Mouse (Mus musculus) lung, adult 18-20 months (tissue): ENCODE data around the gene Shb.

Source experiments
- DNase-seq, 2 experiments: peaks; one replicate each; pipeline ENCODE4 v3.0.0; 2022; ENCODE audit warnings: mixed read lengths in 2 of 2

Shb gene

DNA sequence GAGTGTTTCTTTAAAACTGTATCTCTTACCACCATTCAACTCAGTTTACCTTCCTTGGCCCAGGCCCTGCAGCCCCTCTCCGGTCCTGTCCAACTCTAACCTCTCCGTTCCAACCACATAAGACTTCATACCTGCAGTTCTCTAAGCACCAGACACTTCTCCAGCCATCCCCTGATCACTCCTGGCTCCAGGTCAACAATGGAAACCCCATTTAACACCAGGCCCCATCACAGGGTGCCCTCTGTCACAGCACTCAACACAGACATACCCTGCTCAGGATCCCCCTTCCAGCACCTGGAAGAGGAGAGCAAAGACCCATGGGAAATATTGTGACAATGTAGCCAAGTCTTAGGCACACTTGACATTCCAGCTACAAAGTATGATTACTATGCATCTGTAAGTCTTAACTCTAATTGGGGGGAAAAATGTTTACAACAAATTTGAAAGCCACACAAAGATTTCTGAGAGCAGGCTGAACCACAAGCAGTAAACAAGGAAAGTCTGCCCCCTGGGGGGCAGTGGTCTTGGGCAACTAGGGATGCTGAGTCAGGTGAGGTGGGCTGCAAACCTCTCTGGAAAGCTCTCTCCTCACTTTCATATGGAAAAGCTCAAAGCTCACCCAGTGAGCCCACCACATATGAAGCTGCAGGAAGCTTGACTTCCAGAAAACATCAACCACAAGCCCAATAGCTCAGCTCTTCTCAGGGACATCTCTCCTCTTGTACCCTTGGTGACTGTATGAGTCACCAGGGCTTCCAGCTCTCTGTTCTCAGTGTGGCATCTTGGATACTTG lies 4.5 kb downstream of the Shb start:
- DNase-seq = no peak

DNA sequence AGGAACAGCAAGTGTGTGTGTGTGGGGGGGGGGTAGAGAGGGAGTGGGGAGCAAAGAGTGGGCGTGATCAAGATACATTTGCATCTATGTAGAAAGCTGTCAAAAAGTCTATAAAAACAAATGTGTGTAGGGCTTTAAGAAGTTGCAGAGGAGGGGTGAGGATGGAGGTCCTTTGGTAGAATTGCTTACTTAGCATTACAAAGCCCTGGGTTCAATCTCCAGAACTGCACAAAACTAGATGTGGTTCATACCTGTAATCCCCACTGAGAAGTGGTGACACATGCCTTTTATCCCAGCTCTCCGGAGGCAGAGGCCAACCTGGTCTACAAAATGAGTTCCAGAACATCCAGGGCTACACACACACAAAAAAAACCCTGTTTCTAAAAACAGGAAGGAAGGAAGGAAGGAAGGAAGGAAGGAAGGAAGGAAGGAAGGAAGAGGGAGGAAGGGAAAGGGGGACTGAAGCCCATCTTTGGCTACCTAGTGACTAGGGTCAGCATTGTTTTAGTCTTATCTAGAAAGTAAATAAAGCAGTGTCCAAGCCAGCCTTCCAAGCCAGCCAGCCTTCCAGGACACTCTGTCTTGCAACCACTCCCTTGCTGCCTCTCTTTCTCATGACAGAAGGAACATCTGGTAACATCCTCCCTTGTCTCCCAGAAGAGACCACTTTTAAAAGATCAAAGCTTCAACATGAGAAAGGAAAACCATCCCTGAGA lies 5.3 kb downstream of the Shb start:
- no peak for DNase-seq

DNA sequence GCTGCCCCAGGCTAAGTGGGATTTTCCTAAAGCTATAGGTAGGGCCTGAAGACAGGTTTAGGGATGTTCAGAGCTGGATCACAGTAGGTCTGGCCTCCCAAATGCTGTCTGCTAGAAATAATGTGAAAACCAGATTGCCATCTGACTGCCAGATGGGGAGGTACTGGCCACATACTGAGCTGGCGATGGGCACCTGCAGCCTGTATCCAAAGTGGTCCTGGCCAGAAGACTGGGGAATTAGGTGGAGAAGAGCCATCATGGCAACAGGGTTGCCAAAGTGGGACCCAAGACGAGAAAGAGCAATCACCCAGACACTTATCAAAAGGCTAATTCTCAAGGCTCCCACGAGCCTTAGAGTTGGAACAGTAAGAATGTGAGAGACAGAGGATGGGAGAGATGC lies 6.1 kb downstream of the Shb start:
- no peak for DNase-seq

DNA sequence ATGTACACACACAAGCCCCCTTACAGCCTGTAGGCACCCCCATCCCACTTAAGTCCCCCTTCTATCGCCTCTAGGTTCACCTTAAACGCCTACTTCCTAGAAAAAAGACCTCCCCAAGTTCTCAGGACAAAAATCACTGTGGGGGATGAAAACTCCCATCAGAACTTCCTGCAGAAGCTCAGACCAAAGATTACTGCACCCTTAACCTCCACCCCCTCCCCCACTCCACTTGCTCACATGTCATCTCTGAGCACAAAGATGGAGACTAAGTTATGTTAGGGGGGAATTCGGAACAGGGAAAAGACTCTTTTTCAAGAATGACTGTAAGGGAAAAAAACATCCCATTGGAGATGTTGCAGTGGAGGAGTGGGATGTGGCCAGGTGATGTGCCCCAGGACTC lies 6.7 kb downstream of the Shb start:
- DNase-seq = no peak

DNA sequence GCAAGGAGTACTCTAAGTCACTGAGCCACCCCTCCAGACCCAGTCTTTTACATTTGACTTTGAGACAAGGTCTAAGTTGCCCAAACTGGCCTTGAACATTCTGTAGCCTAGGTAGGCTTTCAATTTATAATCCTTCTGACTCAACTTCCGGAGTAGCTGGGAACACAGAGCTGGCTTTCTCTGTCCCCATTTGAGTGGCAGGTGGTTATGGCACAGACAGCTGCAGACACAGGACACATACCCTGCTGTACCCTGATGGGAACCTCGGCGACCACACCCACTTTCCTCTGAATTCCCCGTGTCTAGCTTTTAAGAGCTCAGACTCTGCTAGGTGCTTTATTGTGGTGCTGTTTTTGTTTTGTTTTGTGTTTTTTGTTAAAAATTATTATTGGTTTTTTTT lies 7.7 kb downstream of the Shb start:
- DNase-seq = no peak

DNA sequence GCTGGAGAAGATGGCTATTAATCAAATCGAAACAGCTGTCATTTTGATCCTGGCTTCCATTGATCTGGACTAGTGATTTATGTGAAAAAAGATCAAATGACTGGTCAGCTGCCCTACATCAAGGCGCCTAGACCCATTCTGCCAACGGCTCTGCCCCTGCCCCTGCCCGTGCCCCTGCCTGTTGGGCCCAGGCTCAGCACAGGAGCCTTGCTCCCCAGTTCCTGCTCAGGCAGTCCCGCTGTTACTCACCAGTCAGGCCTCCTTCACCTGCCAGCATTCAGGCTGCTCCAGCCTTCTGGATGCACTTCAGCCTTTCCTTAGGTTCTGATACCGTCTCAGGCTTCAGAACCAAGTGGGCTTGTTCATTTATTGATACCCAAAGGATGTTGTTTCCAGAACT lies 8.9 kb downstream of the Shb start:
- DNase-seq = no peak

DNA sequence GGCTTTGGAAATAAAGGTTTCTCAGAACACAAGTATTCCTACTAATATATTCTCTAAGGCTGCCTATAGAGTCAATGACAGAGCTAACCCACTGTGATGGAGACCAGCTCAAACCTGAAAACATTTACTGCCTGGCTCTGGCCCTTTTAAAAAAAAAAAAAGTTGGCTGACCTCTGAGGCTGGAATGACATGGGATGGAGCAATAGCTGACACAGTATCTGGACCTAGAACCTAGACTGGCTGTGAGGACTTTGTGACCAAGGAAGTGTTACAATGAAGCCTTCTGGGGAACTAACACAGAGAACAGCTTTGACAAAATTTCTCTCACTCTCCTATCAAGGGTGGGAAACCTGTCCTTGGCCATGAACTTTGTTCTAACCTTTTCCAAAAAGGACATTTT lies 9.3 kb downstream of the Shb start:
- no peak for DNase-seq

DNA sequence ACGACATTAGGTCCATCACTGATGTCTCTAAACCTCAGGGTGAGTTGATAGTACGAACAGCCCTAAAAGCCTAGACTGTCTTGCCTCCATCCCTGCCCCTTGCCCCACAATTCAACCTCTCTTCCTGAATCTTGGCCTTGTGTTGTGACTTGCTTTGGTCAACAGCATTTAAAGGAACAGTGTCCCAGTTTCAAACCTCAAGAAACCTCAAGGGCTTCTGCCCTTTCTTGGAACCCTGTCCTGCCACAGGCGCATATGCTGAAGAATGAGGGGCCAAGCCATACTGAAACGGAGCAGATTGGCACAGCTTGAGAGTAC lies 9.7 kb downstream of the Shb start:
- no peak for DNase-seq

DNA sequence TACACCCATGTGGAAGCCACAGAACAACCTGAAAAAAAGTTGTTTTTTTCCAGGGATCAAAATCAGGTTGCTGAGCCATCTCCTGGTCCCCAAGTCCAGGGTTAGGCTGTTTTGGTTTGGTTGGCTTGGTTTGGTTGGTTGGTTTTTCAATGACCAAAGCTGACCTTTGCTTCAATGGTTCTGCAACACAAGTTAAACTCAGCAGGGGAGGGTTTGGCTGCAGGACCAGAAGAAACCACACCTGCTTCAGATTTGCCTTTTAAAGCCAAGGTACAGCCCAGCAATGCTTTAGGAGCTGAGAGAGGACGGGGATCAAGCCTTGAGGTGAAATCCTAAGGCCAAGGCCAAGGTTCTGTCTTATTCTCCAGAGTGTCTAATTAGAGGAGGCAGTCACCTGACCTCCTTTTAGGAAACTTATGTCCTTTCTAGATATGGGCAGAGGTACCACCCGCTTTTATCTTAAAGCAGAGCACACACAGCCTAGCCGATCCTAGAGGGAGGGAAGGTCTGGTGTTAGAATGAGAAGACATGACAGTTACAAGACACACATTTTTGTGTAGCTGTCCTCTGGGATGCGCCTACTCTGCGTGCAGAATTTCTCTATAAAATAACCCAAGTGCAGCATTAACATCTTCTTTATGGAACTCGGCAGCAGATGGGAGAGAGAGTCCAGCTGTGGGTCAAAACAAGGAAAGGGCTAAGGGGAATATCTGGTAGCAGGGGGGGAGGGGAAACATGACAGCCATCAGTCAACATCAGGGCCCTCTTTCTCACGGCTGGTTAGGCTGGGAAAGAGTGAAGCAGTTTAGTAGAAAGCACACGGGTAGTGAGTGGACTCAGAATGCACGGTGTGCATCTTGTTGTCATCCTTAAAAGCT lies 10.3 kb downstream of the Shb start:
- no peak for DNase-seq

DNA sequence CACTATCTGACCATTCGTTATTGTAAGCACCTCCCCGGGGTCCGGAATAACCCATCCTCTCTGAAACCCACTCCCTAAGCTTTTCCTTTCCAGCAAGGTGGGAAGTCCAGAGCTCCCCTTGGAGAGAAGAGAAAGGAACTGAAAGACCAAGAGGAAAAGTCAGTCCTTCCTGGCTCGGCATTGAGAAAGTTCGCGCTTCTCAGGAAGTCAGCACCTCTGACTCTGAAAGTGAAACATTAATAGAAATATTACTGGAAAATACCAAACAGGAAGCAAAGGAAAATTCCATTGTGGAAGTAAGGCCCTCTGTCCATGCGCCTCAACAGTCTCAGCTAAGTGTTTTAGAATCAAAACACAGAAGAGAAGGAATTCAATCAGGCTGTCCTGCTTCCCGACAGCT lies 11.9 kb downstream of the Shb start:
- DNase-seq = no peak

DNA sequence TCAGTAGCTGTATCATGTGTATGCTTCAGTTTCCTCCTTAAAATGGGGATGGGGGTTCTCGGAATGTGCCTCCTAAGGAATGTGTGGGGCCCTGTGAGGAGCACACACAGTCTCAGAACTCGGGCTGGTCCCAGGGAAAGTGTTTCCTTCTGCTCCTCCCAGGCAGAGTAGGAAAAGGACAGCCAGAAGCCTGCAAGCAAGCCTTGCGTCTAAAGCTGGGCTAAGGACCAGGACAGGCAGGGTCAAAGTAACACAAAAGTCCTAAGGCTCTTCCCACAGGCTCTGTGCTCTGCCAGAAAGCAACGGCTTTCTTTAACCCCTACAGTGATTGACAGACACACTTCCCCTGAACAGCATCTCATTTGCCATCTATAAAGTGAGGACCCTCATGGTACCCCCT lies 14.9 kb downstream of the Shb start:
- no peak for DNase-seq

DNA sequence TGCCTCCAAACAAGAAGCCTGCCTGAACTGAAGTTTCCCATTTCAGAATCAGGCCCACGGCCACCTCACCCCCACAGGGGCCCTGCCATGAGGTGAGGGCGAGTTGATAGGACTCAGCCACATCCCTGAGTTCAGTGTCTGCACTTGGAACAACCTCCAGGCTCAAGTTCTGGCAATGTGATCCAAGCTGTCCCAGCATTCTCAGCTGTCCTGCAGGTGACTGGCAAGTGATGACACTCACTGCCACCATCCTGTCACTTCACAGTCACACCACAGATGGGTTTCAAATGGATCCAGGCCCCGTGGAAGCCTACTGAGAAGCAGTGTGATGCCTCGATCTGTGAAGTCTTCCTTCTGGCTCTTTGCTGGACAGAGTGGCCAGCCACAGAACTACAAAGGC lies 16.4 kb downstream of the Shb start:
- DNase-seq = no peak

DNA sequence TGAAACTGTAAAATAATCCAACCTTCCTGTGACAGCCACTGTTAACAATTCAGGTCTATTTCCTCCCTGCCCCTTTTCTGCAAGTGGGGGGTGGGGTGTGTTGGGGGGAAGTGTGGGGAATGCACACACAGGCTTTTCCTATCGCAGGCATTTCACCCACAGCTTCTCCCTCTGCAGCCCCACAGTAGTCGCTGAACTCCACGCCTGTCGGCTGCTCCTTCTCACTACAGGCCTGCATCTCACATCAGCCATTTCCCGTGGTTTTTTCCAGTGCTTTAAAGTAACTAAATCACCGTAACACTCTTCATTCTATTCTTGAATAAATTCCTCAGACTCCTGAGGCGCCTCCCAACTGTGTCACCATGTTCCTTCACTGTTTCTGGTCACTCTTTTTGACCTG lies 17.9 kb downstream of the Shb start:
- DNase-seq = no peak

DNA sequence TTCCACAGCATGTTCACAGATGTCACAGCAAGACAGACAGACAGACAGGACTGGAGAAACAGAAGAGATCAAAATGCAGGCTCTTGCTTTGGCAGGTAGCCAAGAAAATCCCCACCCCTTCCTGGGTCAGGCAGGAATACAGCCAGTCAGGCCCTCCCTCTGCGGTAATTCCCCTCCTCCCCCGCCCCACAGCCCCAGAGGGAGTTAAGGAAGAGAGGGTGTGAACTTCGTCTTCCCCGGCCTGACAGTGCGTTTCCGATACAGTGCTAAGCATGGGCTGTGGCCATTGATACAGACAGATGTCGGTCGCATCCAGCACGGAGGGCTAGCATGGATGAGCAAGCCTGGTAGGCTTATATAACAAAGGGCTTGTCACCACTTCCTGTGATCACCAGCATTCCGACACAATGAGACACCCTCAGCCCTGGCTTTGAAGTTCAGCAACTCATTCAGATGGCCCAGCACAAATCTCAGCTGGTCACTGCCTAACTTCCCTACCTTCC lies 18.4 kb downstream of the Shb start:
- peak; percentile 68 to 79 for DNase-seq

DNA sequence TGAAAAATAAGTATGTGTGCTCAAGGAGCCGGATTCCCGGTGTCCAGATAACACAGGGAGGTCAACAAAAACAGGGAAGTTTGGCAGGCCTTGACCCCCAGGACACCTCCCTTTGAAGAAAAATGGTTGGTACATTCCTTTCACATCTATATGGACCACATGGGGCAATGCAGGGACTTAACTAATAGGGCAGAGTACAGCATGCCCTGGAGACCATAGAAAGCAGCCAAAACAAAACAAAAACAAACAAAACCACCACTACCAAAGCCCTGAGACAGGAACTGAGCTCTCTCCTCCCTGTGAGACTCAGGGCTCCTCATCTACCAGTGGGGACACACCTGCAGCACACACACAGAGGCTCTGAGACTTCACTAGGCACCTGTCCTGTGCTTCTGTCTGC lies 18.9 kb downstream of the Shb start:
- no peak for DNase-seq

DNA sequence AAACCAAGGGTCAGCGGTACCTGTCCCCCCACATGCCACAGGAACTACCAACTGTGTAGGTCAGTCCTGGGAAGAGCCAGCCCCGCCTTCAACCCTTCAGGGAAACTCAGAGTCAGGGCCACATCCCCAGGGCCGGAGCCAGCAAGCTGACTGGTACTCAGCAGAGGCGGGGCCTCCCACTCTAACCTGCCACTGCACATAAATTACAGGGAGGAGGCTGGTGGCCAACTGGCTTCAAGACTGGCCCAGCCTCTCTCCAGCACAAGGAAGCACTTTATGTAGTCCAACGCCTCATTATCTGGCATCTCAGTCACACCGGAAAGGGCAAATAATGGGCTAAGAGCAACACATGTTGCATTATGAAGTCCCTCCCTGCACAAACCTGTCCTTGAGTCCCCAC lies 22.1 kb downstream of the Shb start:
- peak; percentile 88 to 92 for DNase-seq

DNA sequence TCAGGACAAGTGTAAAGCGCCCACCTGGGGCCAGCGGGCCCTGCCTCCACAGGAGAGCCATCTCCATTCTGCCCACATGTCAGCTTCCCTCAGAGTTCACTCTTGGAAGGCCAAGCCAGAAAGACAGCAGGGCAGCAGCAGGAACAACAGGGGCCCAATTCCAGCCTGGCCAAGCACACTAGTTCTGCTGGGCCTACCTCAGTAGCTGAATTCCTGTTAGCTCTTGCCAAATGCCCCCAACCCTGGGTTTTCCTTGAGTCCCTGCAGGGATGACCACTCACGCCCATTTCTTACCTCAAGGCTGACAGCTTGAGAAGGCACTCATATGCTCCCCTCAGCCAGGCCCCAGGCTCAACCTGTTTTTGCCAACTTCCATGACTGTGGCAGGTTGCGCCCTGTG lies 22.9 kb downstream of the Shb start:
- no peak for DNase-seq

DNA sequence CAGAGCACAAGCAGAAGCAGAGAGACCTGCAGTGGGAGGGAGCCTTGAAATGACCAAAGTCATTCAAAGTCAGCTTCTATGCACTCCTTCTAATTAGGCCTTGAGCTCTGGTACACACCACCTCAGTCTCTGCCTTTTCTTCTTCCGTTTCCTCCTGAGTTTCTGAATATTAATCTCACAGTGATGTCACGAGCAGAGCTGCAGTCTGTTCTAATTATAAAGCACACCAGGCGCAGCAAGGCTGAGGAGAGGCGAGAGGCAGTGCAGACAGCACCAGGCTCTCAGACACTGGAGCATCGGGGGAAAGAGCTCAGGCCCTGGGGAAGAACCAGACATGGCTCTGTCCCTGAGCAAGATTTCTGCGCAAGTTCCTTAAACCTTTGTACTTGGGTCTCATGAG lies 23.8 kb downstream of the Shb start:
- DNase-seq = no peak

DNA sequence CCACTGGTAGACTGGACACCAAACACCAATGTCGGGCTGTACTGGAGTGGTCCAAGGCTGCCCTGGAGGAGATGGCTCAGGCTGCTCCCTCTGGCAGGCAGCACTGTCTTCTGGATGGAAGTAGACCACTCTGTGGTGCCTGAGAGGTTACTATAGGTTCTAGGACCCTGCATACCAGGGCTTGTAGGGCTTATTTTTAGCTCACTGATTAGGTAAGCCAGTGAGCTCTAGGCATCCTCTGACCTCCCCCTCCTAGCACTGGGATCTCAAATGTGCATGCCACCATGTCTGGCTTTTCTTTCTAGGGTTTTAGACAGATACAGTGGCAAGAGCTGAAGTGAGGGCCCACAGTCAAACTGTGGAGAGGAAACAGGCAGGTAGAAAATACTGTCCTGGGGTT lies 24.8 kb downstream of the Shb start:
- DNase-seq = no peak

DNA sequence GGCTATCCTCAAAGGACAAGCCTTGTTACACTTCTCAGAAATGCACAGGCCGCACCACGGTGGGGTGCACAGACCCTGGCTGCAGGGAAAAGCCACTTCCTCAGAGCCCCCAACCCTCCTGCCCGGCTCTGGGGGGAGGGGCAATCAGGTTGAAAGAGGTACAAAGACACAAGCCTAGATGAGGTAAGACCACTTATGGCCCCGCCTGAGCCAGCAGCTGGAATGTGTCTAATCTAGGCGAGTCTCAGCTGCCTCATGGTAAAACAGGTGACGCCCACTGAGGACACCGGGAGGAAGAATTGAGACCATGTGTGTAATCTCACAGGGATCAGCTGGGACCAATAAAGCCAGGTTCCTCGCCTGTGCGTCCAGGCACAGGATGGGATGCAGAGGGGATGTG lies 25.2 kb downstream of the Shb start:
- peak in 1 of 2 experiments; percentile 64 for DNase-seq

DNA sequence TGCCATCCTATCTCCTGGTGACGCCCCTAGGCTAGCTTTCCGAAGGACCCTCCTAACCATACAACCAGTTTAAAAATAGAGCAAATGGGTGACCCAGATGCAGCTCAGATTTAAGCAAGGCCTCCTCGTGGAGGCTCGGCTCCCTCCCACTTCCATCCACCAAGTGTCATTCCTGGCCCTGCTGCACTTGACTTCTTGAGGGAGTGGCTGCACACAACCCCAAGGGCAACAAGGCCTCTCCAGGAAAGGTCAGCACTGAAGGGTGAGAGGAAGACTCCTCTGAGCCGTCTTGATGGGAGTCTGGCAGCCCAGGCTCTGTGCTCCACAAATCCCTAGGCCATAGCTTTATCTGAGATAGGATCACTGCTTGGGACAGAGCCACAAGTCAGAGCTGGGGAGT lies 25.7 kb downstream of the Shb start:
- DNase-seq = peak; percentile 73 to 83

DNA sequence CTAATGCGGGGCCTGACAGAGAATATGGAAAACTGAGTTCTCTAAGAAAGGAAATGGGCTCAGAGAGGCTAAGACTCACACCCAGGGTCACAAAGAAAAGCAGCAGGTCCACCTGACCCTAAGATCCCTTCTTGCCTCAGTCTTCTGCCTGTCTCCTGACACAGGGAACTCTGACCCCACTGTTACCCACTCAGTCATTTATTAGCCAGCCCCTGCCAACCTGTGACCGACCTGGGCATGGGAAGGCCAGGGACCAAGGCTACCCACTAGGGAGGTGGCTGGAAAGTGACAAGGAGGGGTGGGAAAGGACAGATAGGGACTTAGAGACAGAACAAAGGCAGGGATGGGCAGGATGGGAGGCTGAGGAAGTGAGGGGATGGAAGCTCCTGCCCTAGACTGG lies 26.6 kb downstream of the Shb start:
- DNase-seq = no peak

DNA sequence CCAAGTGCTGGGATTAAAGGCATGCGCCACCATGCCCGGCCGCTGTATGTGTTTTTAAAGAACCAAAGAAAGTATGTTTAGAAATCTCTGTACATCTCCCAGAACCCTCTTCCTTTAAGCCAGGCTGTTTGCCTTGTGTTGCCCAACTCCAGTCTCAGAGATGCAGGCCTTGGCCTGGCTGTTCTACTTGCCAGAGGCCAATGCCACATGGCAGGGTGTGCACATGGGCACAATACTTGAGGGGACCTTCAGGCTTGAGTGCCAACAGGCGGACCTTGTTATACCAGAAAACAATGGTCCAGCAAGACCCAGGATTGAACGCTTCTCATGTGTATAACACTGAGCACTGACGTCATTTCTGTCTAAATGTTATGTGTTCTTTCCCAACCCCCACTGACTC lies 27.1 kb downstream of the Shb start:
- peak in 1 of 2 experiments; percentile 58 for DNase-seq

DNA sequence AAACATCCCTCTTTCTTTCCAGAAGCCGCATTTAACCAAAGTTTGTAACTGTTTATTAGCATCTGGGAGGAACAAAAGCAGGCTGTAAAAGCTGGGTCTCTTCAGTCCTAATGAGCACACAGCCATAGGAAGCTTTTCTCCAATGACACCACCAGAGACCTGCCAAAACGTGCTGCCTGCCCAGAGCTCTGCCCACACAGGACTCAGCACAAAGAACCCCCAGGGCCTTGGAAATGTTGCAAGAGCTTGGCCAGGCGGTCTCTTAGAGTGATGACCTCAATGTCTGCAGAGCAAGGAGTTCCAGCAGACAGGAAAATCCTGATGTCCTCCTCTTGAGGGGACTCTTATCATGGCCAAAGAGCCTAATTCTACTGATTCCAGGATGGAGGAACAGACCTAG lies 28.5 kb downstream of the Shb start:
- DNase-seq = peak; percentile 42 to 68
